Mouse (Mus musculus) olfactory bulb, adult 2 months (tissue): Measurements from ENCODE around the gene Pcnx2.

ENCODE experiments used
- CTCF ChIP-seq: fragments of 200-500 bp; IDR thresholded peaks from 2 replicates; pipeline ENCODE4 v1.5.1; 2012; ENCODE audit warnings: low read depth, mild to moderate bottlenecking, low read length, moderate library complexity; ENCODE audit not compliant: insufficient read depth
- POLR2A ChIP-seq: fragments of 200-500 bp; IDR thresholded peaks from 2 replicates; pipeline ENCODE4 v1.6.1; 2012; ENCODE audit warnings: mild to moderate bottlenecking, low read depth, low read length, moderate library complexity; ENCODE audit not compliant: insufficient read depth

GRCm38 (mm10) chr8:125716613-125717012 is 181.5 kb downstream of the Pcnx2 start:
- no peak for TF ChIP-seq CTCF
- no peak for TF ChIP-seq POLR2A
